Mouse (Mus musculus) forebrain, postnatal 0 days (tissue): ENCODE data around the gene Cacna1g. TPM values are rescaled to one million over a fixed set of nuclear protein-coding genes. Genes with fewer than 3 reads are reported as not detected.

Experiments
- ATAC-seq: fragments of 200-750 bp; cut with Nextera tagmentation; 2 replicates; pipeline ENCODE4 v1.8.0; 2017; ENCODE audit warnings: mild to moderate bottlenecking, moderate library complexity
- DNase-seq: peaks from one replicate; pipeline ENCODE4 v3.0.0-alpha.2; 2015
- H3K27ac ChIP-seq: fragments of 300-500 bp; sonication (generic); 2 replicates; pipeline ENCODE4 v1.5.1; 2014; ENCODE audit warnings: low read depth, mild to moderate bottlenecking, antibody characterized with exemption, low read length, moderate library complexity, mixed read lengths
- H3K27me3 ChIP-seq: fragments of 300-500 bp; sonication (generic); 2 replicates; pipeline ENCODE4 v1.6.1; 2014; ENCODE audit warnings: mild to moderate bottlenecking, low read length, mixed read lengths; ENCODE audit not compliant: insufficient read depth
- H3K36me3 ChIP-seq: fragments of 300-500 bp; sonication (generic); 2 replicates; pipeline ENCODE4 v1.6.1; 2014; ENCODE audit warnings: mild to moderate bottlenecking, moderate library complexity; ENCODE audit not compliant: insufficient read depth
- H3K4me1 ChIP-seq: fragments of 300-500 bp; sonication (generic); 2 replicates; pipeline ENCODE4 v1.6.1; 2014; ENCODE audit warnings: antibody characterized with exemption; ENCODE audit not compliant: insufficient read depth
- H3K4me2 ChIP-seq: fragments of 300-500 bp; sonication (generic); 2 replicates; pipeline ENCODE4 v1.6.1; 2014; ENCODE audit warnings: low read depth, mild to moderate bottlenecking, moderate library complexity
- H3K4me3 ChIP-seq: fragments of 300-500 bp; sonication (generic); 2 replicates; pipeline ENCODE4 v1.5.1; 2014; ENCODE audit warnings: low read depth, low read length, mixed read lengths
- H3K9ac ChIP-seq: fragments of 300-500 bp; sonication (generic); 2 replicates; pipeline ENCODE4 v1.6.1; 2014; ENCODE audit warnings: mild to moderate bottlenecking
- H3K9me3 ChIP-seq: fragments of 300-500 bp; sonication (generic); 2 replicates; pipeline ENCODE4 v1.6.1; 2016; ENCODE audit warnings: low read length
- CTCF ChIP-seq: sonication (generic); IDR thresholded peaks from 2 replicates; pipeline ENCODE4 v1.5.1; 2016; ENCODE audit warnings: antibody characterized with exemption, control low read depth, low read depth
- WGBS: fragments of 180-500 bp; shearing (Covaris S2); extraction: QIAGEN DNeasy Blood & Tissue Kit; methylation state at CpG from one replicate; pipeline ENCODE4 v1.1.7; 2014; 5-methylcytosine and 5-hydroxymethylcytosine counted together
- polyA plus RNA-seq: library from polyadenylated mRNA; unstranded; fragments of >200 nt; fragmentation: Nextera tagmentation; extraction: Ambion mirVana; gene quantifications from 2 replicates; pipeline ENCODE4 v1.2.1, GENCODE M21; 2015
- total RNA-seq: library from RNA; depleted of rRNA; stranded (reverse); fragments of >200 nt; gene quantifications from 2 replicates; pipeline ENCODE4 v1.2.3, GENCODE M21; 2014

Cacna1g gene
- total and polyA plus RNA-seq, 2 experiments from 2014 or later, result 5.3 to 62.9 TPM

DNA sequence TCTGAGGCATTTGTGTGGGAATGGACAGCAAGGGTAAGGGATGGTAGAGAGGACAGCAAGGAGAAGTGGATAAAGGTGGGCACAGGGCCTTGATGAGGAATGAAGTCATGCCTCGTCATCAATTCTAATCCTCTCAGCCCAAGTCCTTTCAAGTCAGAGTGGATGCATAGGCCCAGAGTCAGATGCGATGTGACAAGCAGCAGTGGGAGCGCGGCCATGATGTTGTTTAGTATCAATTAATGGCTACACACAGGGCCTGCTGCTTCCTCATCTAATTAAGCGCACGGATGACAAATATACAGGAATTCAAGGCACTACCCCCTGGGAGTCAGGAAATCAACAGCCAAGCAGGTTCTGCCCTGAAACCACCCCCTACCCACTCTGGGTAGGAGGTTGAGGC lies 33.6 kb downstream of the Cacna1g start:
- DNase-seq, result no peak

DNA sequence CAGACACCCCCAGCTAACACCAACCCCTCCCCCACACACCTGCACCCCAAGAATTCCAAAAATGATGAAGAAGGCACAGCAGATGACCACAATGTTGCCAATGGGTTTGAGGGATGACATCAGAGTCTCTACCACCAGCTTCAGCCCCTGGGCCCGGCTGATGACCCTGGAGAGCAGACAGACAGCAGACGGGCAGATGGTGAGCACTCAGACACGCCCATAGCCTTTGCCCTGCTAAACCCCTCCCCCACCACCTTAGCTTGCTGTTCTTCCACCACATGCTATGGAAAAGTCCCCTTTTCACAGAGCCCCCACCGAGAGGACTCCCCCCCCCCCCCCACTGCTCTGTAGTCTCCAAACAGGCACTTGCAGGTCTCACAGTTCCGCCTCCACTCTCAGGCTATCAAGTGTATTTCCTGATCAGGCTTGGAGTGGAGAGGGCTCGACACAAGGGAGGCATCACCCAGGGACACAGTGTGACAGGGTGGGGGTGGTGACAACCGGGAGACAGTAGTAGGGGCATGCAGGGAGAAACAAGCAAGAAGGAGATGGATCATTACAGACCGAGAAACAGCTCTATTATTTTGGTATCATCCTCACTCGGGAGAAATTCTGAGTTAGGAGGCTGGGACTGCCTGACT lies 44.9 kb downstream of the Cacna1g start:
- H3K27me3 ChIP-seq, result no peaks in the 10 kb centered on the region
- WGBS, result 38% methylated on average over 9 of the region's 9 CpGs
- no peaks in the 10 kb centered on the region for H3K4me1 ChIP-seq
- no peak for ATAC-seq
- no peak overlapping the region for H3K4me3 ChIP-seq
- no peak for TF ChIP-seq CTCF
- H3K27ac ChIP-seq, result no peak overlapping the region
- no peak overlapping the region for H3K9ac ChIP-seq
- H3K9me3 ChIP-seq, result no peaks in the 10 kb centered on the region
- no peak overlapping the region for H3K4me2 ChIP-seq
- DNase-seq, result no peak
- H3K36me3 ChIP-seq, result peaks cover 29% of the 10 kb centered on the region; the same call in 1 of the 2 replicates

More for the DNA sequence above, 33.6 kb downstream of the Cacna1g start:
- no peak overlapping the region for H3K4me3 ChIP-seq
- H3K36me3 ChIP-seq, result no peaks in the 10 kb centered on the region; the same call in 1 of the 2 replicates
- H3K9ac ChIP-seq, result no peak overlapping the region
- H3K27me3 ChIP-seq, result no peaks in the 10 kb centered on the region
- no peaks in the 10 kb centered on the region for H3K4me1 ChIP-seq
- H3K4me2 ChIP-seq, result no peak overlapping the region
- TF ChIP-seq CTCF, result no peak
- WGBS, result 49% methylated on average over 6 of the region's 6 CpGs
- H3K27ac ChIP-seq, result no peak overlapping the region
- no peaks in the 10 kb centered on the region for H3K9me3 ChIP-seq
- no peak for ATAC-seq

GRCm38 (mm10) chr11:94428091-94428835 lies 45.7 kb downstream of the Cacna1g start:
- 13% methylated on average over 4 of the region's 4 CpGs for WGBS

DNA sequence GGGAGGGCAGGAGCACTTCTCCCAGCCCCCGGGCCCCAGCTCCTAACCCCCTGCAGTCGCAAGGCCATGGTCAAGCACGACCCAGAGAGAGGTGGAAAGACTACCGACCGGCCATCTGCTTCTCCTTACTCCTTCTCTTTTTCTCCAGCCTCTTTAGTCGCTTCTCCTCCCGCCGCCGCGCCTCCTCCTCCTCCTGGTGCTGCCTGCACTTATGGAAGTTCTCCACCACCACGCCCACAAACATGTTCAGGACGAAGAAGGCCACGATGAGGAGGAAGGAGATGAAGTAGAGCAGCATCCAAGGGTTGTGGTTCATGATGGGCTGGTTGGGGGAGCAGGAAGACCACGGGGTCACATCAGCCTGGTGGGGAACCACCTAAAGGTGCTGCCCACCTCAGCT lies 48.3 kb downstream of the Cacna1g start:
- Histone ChIP-seq H3K4me3 (no peak overlapping the region), H3K4me2 (no peak overlapping the region), H3K9ac (0 out of 2 replicates have a peak overlapping the region, but pooled peaks have one; percentile 33), H3K4me1 (0 out of 2 replicates have a peak, but pooled peaks cover 2% of the 10 kb centered on the region), H3K27ac (no peak overlapping the region), H3K36me3 (peaks cover 29% of the 10 kb centered on the region; the same call in 1 of the 2 replicates), H3K27me3 (no peaks in the 10 kb centered on the region), H3K9me3 (no peaks in the 10 kb centered on the region)
- ATAC-seq (no peak), DNase-seq (no peak)
- WGBS, result 76% methylated on average over 14 of the region's 14 CpGs
- TF ChIP-seq CTCF, result no peak

More at GRCm38 (mm10) chr11:94428091-94428835, 45.7 kb downstream of the Cacna1g start:
- Histone ChIP-seq H3K4me1 (no peaks in the 10 kb centered on the region), H3K9ac (no peak overlapping the region), H3K27me3 (no peaks in the 10 kb centered on the region), H3K4me3 (no peak overlapping the region), H3K4me2 (no peak overlapping the region), H3K27ac (0 out of 2 replicates have a peak overlapping the region, but pooled peaks have one; percentile 50), H3K36me3 (peaks cover 33% of the 10 kb centered on the region; the same call in 1 of the 2 replicates), H3K9me3 (no peaks in the 10 kb centered on the region)
- no peak for TF ChIP-seq CTCF
- DNase-seq, result peak; percentile 82
- peak; percentile 85 for ATAC-seq

DNA sequence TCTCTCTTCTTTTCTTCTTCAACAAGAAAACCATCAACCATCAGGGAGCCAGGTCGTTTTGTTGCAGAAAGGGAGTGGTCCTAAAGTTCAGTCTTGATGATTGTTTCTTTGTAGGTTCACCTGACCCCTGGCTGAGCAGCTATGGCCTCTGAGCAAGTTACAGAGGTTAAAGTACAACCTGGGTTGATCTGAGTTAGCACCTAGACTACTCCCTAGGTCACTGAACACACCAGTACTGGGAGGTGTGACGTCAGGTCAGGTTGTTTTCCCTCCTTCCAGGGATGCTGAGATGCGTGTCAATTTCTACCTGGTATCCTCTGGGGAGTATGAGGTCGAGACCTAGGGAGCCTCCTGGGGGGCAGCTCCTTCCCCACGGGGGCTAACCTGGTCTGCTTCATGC lies 48.8 kb downstream of the Cacna1g start:
- Histone ChIP-seq H3K27ac (no peak overlapping the region), H3K36me3 (peaks cover 26% of the 10 kb centered on the region; the same call in 1 of the 2 replicates), H3K9ac (0 out of 2 replicates have a peak overlapping the region, but pooled peaks have one; percentile 33), H3K27me3 (no peaks in the 10 kb centered on the region), H3K4me1 (0 out of 2 replicates have a peak, but pooled peaks cover 3% of the 10 kb centered on the region), H3K4me2 (no peak overlapping the region), H3K9me3 (no peaks in the 10 kb centered on the region), H3K4me3 (no peak overlapping the region)
- DNase-seq (no peak), ATAC-seq (no peak)
- no peak for TF ChIP-seq CTCF
- 64% methylated on average over 5 of the region's 5 CpGs for WGBS

DNA sequence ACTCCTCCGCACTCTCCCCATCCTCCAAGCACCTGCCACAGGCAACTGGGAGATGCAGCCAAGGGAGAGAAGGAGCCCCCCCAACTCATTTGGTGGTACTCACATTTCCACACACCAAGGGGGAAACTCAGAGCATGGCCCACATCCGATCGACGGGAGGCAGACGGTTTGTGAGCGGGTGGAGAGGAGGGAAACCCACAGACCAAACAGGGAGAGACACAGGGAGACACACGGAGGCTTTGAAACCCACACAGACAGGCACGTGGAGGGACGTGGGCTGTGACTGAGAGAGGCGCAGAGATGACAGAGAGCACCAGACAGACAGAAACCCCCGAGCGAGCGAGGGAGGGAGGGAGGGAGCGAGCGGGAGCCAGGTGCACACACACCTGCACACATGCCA lies 49.6 kb downstream of the Cacna1g start:
- 53% methylated on average over 15 of the region's 15 CpGs for WGBS
- peak; percentile 25; the same call in 1 of the 2 replicates for ATAC-seq
- no peak overlapping the region for H3K27ac ChIP-seq
- H3K4me1 ChIP-seq, result 0 out of 2 replicates have a peak, but pooled peaks cover 3% of the 10 kb centered on the region
- no peak overlapping the region for H3K4me2 ChIP-seq
- no peak overlapping the region for H3K4me3 ChIP-seq
- peaks cover 18% of the 10 kb centered on the region; the same call in 1 of the 2 replicates for H3K36me3 ChIP-seq
- no peak overlapping the region for H3K9ac ChIP-seq
- no peaks in the 10 kb centered on the region for H3K27me3 ChIP-seq
- TF ChIP-seq CTCF, result no peak
- no peaks in the 10 kb centered on the region for H3K9me3 ChIP-seq
- DNase-seq, result peak; percentile 38
